14 mouse cellular contexts compared by ENCODE assay signal in genomic region chr7:44445528-44445923, GRCm38 (mm10). TPM values are rescaled to one million over a fixed set of nuclear protein-coding genes. Genes with fewer than 3 reads are reported as not detected.
A peak's percentile ranks its signal among the peaks of the same experiment; 100 is the strongest.
DNase-seq lines count a peak whose midpoint lies in the region; ATAC-seq and TF ChIP-seq lines count a peak whose summit lies in the region.
"Had no signal": no experiment of that assay in that cellular context is flagged by ENCODE, and none has a peak within 500 bp of the region (broad histone marks: within the 10 kb centered on the region; RNA-seq: fewer than 3 reads in every experiment).

No protein-coding gene starts in this region.

- no peaks in the 10 kb centered on the region for H3K9me3 ChIP-seq in hindbrain, embryonic 14.5 days (ENCODE audit: control insufficient read depth, low read length)
- H3K9me3 ChIP-seq in neural tube, embryonic 13.5 days: no peaks in the 10 kb centered on the region
- H3K9me3 ChIP-seq: G1E; liver, embryonic 15.5 days had no signal

- H3K36me3 ChIP-seq in hindbrain, embryonic 14.5 days (replicated peaks; ENCODE audit: control insufficient read depth, insufficient read depth): peaks cover 61% of the 10 kb centered on the region
- H3K36me3 ChIP-seq in neural tube, embryonic 13.5 days: peaks cover 54% of the 10 kb centered on the region
- H3K36me3 ChIP-seq: G1E; liver, embryonic 15.5 days had no signal

- TF ChIP-seq CTCF in layer of hippocampus, adult 2 months (conservative IDR thresholded peaks at IDR 0.05): no peak

- peak overlapping the region; percentile 98 for H3K4me2 ChIP-seq in hindbrain, embryonic 14.5 days (replicated peaks)
- peak overlapping the region; percentile 87 for H3K4me2 ChIP-seq in neural tube, embryonic 13.5 days
- H3K4me2 ChIP-seq: liver, embryonic 15.5 days had no signal

- DNase-seq in cerebellum, adult 11 months: peak; percentile 39
- DNase-seq in cerebellum, adult 9-10 months: no peak
- no peak for DNase-seq in layer of hippocampus, adult 2 months (ENCODE audit: low spot score in 2 of 2)
- no peak for DNase-seq in layer of hippocampus, postnatal 36 days
- no peak for DNase-seq in hindbrain, embryonic 14.5 days (ENCODE audit: low spot score)
- no peak for DNase-seq in urinary bladder, postnatal 14 days (ENCODE audit: low spot score)
- no peak for DNase-seq in kidney, postnatal 14 days
- DNase-seq: gastrocnemius, postnatal 10 days had no signal

- H3K9ac ChIP-seq in hindbrain, embryonic 14.5 days: peak overlapping the region; percentile 100
- H3K9ac ChIP-seq in neural tube, embryonic 13.5 days: peak overlapping the region; percentile 100
- H3K9ac ChIP-seq: liver, embryonic 15.5 days had no signal

- H3K27me3 ChIP-seq in hindbrain, embryonic 14.5 days (ENCODE audit: control insufficient read depth, insufficient read depth, low read length): no peaks in the 10 kb centered on the region
- H3K27me3 ChIP-seq in neural tube, embryonic 13.5 days: 0 out of 2 replicates have a peak, but pooled peaks cover 4% of the 10 kb centered on the region

- 41% methylated on average over 7 of the region's 7 CpGs for WGBS in hindbrain, embryonic 14.5 days
- WGBS in neural tube, embryonic 13.5 days: 18% methylated on average over 7 of the region's 7 CpGs

- H3K4me1 ChIP-seq in hindbrain, embryonic 14.5 days (replicated peaks; ENCODE audit: control insufficient read depth, insufficient read depth, low read length): peaks cover 55% of the 10 kb centered on the region
- H3K4me1 ChIP-seq in neural tube, embryonic 13.5 days (replicated peaks): peaks cover 82% of the 10 kb centered on the region
- H3K4me1 ChIP-seq: liver, embryonic 15.5 days had no signal

- peak overlapping the region; percentile 78 for H3K4me3 ChIP-seq in layer of hippocampus, adult 2 months
- H3K4me3 ChIP-seq in hindbrain, embryonic 14.5 days (replicated peaks; ENCODE audit: low read length): peak overlapping the region; percentile 91
- H3K4me3 ChIP-seq in neural tube, embryonic 13.5 days: peak overlapping the region; percentile 82
- H3K4me3 ChIP-seq: liver, embryonic 15.5 days had no signal

- ATAC-seq in hindbrain, embryonic 14.5 days (ENCODE audit: low FRiP score): no peak
- ATAC-seq in neural tube, embryonic 13.5 days (ENCODE audit: low read depth): no peak
- ATAC-seq: inflammation-experienced regulatory T-cells, adult 6 months had no signal

- peak overlapping the region; percentile 99 for H3K27ac ChIP-seq in layer of hippocampus, adult 2 months
- H3K27ac ChIP-seq in hindbrain, embryonic 14.5 days: no peak overlapping the region
- 0 out of 2 replicates have a peak overlapping the region, but pooled peaks have one; percentile 13 for H3K27ac ChIP-seq in neural tube, embryonic 13.5 days (replicated peaks)
- H3K27ac ChIP-seq: kidney, postnatal 0 days; liver, embryonic 15.5 days; macrophage had no signal

RNA-seq across cellular contexts. Expression of gene Lrrc4b, which starts 16.7 kb away (rescaled TPM):
- total RNA-seq in layer of hippocampus, adult 2 months (2021): 100 to 1,000 TPM; 318 to 334 TPM
- 100 to 1,000 TPM; 311 to 332 TPM for total RNA-seq in layer of hippocampus, postnatal 36 days (2021)
- polyA plus RNA-seq in hindbrain, embryonic 14.5 days (2014; fragmentation: Nextera tagmentation; extraction: Ambion mirVana): 26.4 and 26.5 TPM in 2 replicates
- 11.3 and 13.3 TPM in 2 replicates for polyA plus RNA-seq in neural tube, embryonic 13.5 days (2015; fragmentation: Nextera tagmentation; extraction: Ambion mirVana)
- polyA plus RNA-seq: G1E; inflammation-experienced regulatory T-cells, adult 6 months; liver, embryonic 15.5 days; macrophage had no signal

RNA-seq across cellular contexts. Expression of gene Aspdh, which starts 19.7 kb away (rescaled TPM):
- 10 to 100 TPM; 12.2 to 18.1 TPM for total RNA-seq in layer of hippocampus, adult 2 months (2021)
- 10 to 100 TPM; 13.3 to 21.6 TPM for total RNA-seq in layer of hippocampus, postnatal 36 days (2021)
- polyA plus RNA-seq in hindbrain, embryonic 14.5 days (2014; fragmentation: Nextera tagmentation; extraction: Ambion mirVana): 3.4 and 5.1 TPM in 2 replicates
- polyA plus RNA-seq in neural tube, embryonic 13.5 days (2015; fragmentation: Nextera tagmentation; extraction: Ambion mirVana): 1.6 and 2.9 TPM in 2 replicates
- total RNA-seq: G1E; gastrocnemius, postnatal 10 days had no signal
- polyA plus RNA-seq: G1E; inflammation-experienced regulatory T-cells, adult 6 months; macrophage had no signal

RNA-seq across cellular contexts. Expression of gene Josd2, which starts 22.3 kb away (rescaled TPM):
- total RNA-seq in layer of hippocampus, adult 2 months (2021): 10 to 100 TPM; 91.3 to 92.0 TPM
- 100 to 1,000 TPM in 1 of 2 experiments, 10 to 100 TPM in 1; 94.5 to 102 TPM for total RNA-seq in layer of hippocampus, postnatal 36 days (2021)
- 26.9 and 33.4 TPM in 2 replicates for polyA plus RNA-seq in hindbrain, embryonic 14.5 days (2014; fragmentation: Nextera tagmentation; extraction: Ambion mirVana)
- polyA plus RNA-seq in neural tube, embryonic 13.5 days (2015; fragmentation: Nextera tagmentation; extraction: Ambion mirVana): 49.9 and 54.3 TPM in 2 replicates

RNA-seq across cellular contexts. Expression of gene Emc10, which starts 50.8 kb away (rescaled TPM):
- total RNA-seq in layer of hippocampus, adult 2 months (2021): 100 to 1,000 TPM; 210 to 220 TPM
- 100 to 1,000 TPM; 205 to 215 TPM for total RNA-seq in layer of hippocampus, postnatal 36 days (2021)
- 167 and 182 TPM in 2 replicates for polyA plus RNA-seq in hindbrain, embryonic 14.5 days (2014; fragmentation: Nextera tagmentation; extraction: Ambion mirVana)
- polyA plus RNA-seq in neural tube, embryonic 13.5 days (2015; fragmentation: Nextera tagmentation; extraction: Ambion mirVana): 139 TPM in 2 replicates

RNA-seq across cellular contexts. Expression of gene Fam71e1, which starts 50.9 kb away (rescaled TPM):
- 10 to 100 TPM; 19.3 to 23.4 TPM for total RNA-seq in layer of hippocampus, adult 2 months (2021)
- 10 to 100 TPM; 14.3 to 15.7 TPM for total RNA-seq in layer of hippocampus, postnatal 36 days (2021)
- 10.9 and 23.8 TPM in 2 replicates for polyA plus RNA-seq in hindbrain, embryonic 14.5 days (2014; fragmentation: Nextera tagmentation; extraction: Ambion mirVana)
- polyA plus RNA-seq in neural tube, embryonic 13.5 days (2015; fragmentation: Nextera tagmentation; extraction: Ambion mirVana): 23.0 and 29.8 TPM in 2 replicates
